Mouse (Mus musculus): ENCODE measurements around the gene Ccnt1.

DNA sequence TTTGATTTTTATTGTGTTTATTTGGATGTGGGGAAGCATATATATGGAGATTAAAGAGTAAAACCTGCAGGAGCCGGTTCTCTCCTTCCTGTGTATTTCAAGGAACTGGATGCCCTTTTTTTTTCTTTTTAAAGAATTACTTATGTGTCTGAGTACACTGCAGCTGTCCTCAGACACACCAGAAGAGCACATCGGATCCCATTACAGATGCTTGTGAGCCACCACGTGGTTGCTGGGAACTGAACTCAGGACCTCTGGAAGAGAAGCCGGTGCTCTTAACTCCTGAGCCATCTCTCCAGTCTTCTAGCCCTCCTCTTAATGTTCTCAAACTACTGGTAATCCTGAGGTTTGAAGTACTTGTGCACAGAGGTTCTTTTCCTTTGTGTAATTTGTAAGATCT lies 32.8 kb downstream of the Ccnt1 start:
- TF ChIP-seq CTCF (IDR thresholded peaks at IDR 0.05; ENCODE audit: borderline replicate concordance, control insufficient read depth, extremely low read depth, insufficient read depth, low read length, poor library complexity): no peak
- TF ChIP-seq POLR2A (IDR thresholded peaks at IDR 0.05; ENCODE audit: control insufficient read depth, extremely low read depth, insufficient read depth, low read length, poor library complexity): no peak
